ENCODE assay signal across 9 mouse cellular contexts in the genomic region with DNA sequence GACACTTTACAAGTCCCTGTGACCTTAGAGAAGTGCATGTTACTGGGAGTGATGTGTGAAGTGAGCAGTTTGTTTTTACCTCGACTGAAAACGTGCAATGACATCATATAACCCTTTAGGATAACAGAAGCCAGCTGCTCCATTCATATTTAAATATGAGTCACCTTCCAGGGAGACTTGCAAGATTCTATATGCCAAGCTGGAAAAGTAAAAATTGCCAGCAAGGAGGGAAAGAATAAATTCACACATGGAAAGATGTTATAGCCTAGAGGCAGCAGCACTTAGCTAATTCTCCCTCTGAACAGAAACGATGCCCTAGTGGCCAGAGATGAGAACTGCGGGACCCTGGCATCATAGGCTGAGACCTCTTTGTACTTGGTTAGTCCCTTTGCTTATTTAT.
DNase-seq lines count a peak whose midpoint lies in the region; ATAC-seq lines count a peak whose summit lies in the region.
"Had no signal": no experiment of that assay in that cellular context is flagged by ENCODE, and none has a peak within 500 bp of the region (broad histone marks: within the 10 kb centered on the region; RNA-seq: fewer than 3 reads in every experiment).

No protein-coding gene starts in this region.

- no peak overlapping the region for H3K4me2 ChIP-seq in embryonic facial prominence, embryonic 11.5 days (ENCODE audit: low read depth, low read length)
- H3K4me2 ChIP-seq: neural tube, embryonic 12.5 days had no signal

- H3K27me3 ChIP-seq in embryonic facial prominence, embryonic 11.5 days (ENCODE audit: control insufficient read depth, insufficient read depth, low read length) = no peaks in the 10 kb centered on the region
- H3K27me3 ChIP-seq: neural tube, embryonic 12.5 days had no signal

- no peaks in the 10 kb centered on the region for H3K4me1 ChIP-seq in embryonic facial prominence, embryonic 11.5 days (ENCODE audit: control insufficient read depth, insufficient read depth, low read length)
- H3K4me1 ChIP-seq: neural tube, embryonic 12.5 days had no signal

- H3K9me3 ChIP-seq in embryonic facial prominence, embryonic 11.5 days (replicated peaks; ENCODE audit: control insufficient read depth, low read length) = no peaks in the 10 kb centered on the region
- H3K9me3 ChIP-seq: neural tube, embryonic 12.5 days had no signal

- H3K27ac ChIP-seq in embryonic facial prominence, embryonic 11.5 days (replicated peaks; ENCODE audit: low read depth, low read length) = no peak overlapping the region
- H3K27ac ChIP-seq: neural tube, embryonic 12.5 days had no signal

- whole genome bisulfite sequencing in embryonic facial prominence, embryonic 11.5 days = 58% methylated on average over 4 of the region's 4 CpGs

- peak; percentile 41 for DNase-seq in heart, postnatal 4 days
- DNase-seq in heart, adult 9 months (ENCODE audit: low spot score in 2 of 2) = no peak
- DNase-seq in testis, postnatal 10 days (ENCODE audit: low spot score) = peak; percentile 49
- DNase-seq in testis, postnatal 14 days (ENCODE audit: low spot score) = no peak
- peak; percentile 72 for DNase-seq in embryonic facial prominence, embryonic 11.5 days (ENCODE audit: low spot score)
- peak; percentile 41 for DNase-seq in lung, postnatal 14 days
- DNase-seq in adipocyte (ENCODE audit: low spot score) = no peak

- no peak overlapping the region for H3K9ac ChIP-seq in embryonic facial prominence, embryonic 11.5 days (replicated peaks; ENCODE audit: low read length)
- H3K9ac ChIP-seq: neural tube, embryonic 12.5 days had no signal

- no peak overlapping the region for H3K4me3 ChIP-seq in embryonic facial prominence, embryonic 11.5 days (ENCODE audit: low read depth, low read length)
- H3K4me3 ChIP-seq: neural tube, embryonic 12.5 days had no signal

- H3K36me3 ChIP-seq in embryonic facial prominence, embryonic 11.5 days (replicated peaks; ENCODE audit: control insufficient read depth, insufficient read depth, low read depth, low read length) = no peaks in the 10 kb centered on the region
- H3K36me3 ChIP-seq: neural tube, embryonic 12.5 days had no signal

- no peak for ATAC-seq in embryonic facial prominence, embryonic 11.5 days (replicated peaks; ENCODE audit: insufficient number of reproducible peaks, low FRiP score, low TSS enrichment, low read depth)
- no peak for ATAC-seq in activated CD4-positive, CD25-positive, alpha-beta regulatory T cell, adult 4 months

Comparison
In these comparisons a context has a peak if more than half of its experiments do, and no peak if none do; other contexts are left out.
1. DNase-seq: peak in heart, postnatal 4 days (single experiment), testis, postnatal 10 days (single experiment), embryonic facial prominence, embryonic 11.5 days (single experiment) and lung, postnatal 14 days (single experiment); none in heart, adult 9 months (0 of 2), testis, postnatal 14 days (single experiment) and adipocyte (single experiment).